Mouse (Mus musculus) kidney, adult 2 months (tissue): Measurements from ENCODE around the gene Sprr1b. TPM values are rescaled to one million over a fixed set of nuclear protein-coding genes. Genes with fewer than 3 reads are reported as not detected.

ENCODE experiments used
- DNase-seq: peaks from one replicate; pipeline ENCODE4 v3.0.0; 2021
- H3K27ac ChIP-seq: fragments of 200-500 bp; 2 replicates; pipeline ENCODE4 v1.5.1; 2012; ENCODE audit warnings: low read depth, low read length, control low read depth, inconsistent platforms; ENCODE audit not compliant: insufficient read depth
- H3K27me3 ChIP-seq: fragments of 200-500 bp; replicated peaks from 2 replicates; pipeline ENCODE4 v1.6.1; 2012; ENCODE audit warnings: mild to moderate bottlenecking, moderate library complexity, low read length, inconsistent platforms; ENCODE audit not compliant: control insufficient read depth, insufficient read depth
- H3K36me3 ChIP-seq: fragments of 200-500 bp; 2 replicates; pipeline ENCODE4 v1.6.1; 2012; ENCODE audit warnings: mild to moderate bottlenecking, moderate library complexity, low read length, inconsistent platforms; ENCODE audit not compliant: control insufficient read depth, insufficient read depth
- H3K4me1 ChIP-seq: fragments of 200-500 bp; 2 replicates; pipeline ENCODE4 v1.6.1; 2011; ENCODE audit warnings: low read length; ENCODE audit not compliant: control insufficient read depth, insufficient read depth
- H3K4me3 ChIP-seq: fragments of 200-500 bp; 2 replicates; pipeline ENCODE4 v1.5.1; 2011; ENCODE audit warnings: mild to moderate bottlenecking, low read depth, low read length, control low read depth; ENCODE audit not compliant: insufficient read depth
- CTCF ChIP-seq: fragments of 200-500 bp; conservative IDR thresholded peaks from 2 replicates; pipeline ENCODE4 v1.5.1; 2011; ENCODE audit warnings: low read depth, mild to moderate bottlenecking, control low read depth, low read length, moderate library complexity, mixed read lengths; ENCODE audit not compliant: insufficient read depth, insufficient read length
- POLR2A ChIP-seq: fragments of 200-500 bp; IDR thresholded peaks from one replicate; pipeline ENCODE4 v1.6.1; 2011; ENCODE audit warnings: low read depth, low read length, control low read depth
- WGBS: fragments of 180-500 bp; shearing (Covaris S2); methylation state at CpG from one replicate; pipeline ENCODE4 v1.1.7; 2018; 5-methylcytosine and 5-hydroxymethylcytosine counted together
- polyA plus RNA-seq: library from polyadenylated mRNA; depleted of rRNA; stranded (reverse); fragments of >200 nt; gene quantifications from 2 replicates; pipeline ENCODE4 v1.2.3, GENCODE M21; 2012; rRNA removed

Gene Sprr1b
- polyA plus RNA-seq, 1 experiment = not detected

DNA sequence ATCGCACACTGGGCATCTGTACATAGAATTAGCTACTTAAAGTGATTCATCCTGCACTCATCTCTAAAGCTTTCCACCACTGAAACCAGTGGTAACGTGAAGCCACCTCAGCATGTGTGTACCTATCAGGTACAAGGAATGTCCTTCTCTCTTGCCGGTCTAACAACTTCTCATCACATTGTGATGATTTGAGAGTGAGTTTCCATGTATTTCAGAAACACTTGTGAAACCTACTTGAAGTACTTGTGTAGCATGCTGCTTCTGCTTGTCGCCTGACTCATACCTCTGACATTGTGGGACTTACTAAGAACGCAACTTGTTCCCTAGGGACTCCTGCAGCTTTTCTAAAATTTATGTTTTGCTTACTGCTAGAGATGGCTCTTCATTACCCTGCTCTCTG lies 16.6 kb upstream of the Sprr1b start:
- H3K4me1 ChIP-seq = no peaks in the 10 kb centered on the region
- 78% methylated on average over 5 of the region's 5 CpGs for WGBS
- H3K27me3 ChIP-seq = no peaks in the 10 kb centered on the region
- H3K36me3 ChIP-seq = no peaks in the 10 kb centered on the region
- H3K27ac ChIP-seq = no peak overlapping the region
- H3K4me3 ChIP-seq = no peak overlapping the region
- no peak for TF ChIP-seq POLR2A
- no peak for TF ChIP-seq CTCF
- DNase-seq = no peak

- Histone ChIP-seq H3K27me3 (no peaks in the 10 kb centered on the region), H3K27ac (no peak overlapping the region), H3K4me1 (no peaks in the 10 kb centered on the region), H3K36me3 (no peaks in the 10 kb centered on the region), H3K4me3 (no peak overlapping the region)
- 87% methylated on average over 3 of the region's 3 CpGs for WGBS
- TF ChIP-seq POLR2A (no peak), CTCF (no peak)
- no peak for DNase-seq
These were observed 1.6 kb upstream of the Sprr1b start for GRCm38 (mm10) chr3:92440177-92440576.

DNA sequence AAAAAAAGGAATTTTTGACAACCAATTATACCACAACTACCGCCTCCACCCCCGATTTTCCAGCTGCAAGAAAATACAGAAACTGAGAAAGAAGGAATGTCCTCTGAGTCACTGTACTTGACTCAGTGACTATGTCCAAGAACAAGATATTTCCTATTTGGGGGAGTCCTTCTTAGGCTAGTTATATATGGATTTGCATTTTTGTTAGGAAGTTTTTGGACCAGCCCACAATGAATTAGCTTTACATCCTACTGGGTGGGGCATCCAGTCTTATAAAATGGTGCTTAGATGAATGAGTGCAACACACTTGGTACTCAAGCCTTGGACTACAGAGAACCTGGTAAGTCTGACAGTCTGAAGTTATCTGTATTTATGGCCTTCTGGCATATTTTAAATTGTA lies 6.3 kb downstream of the Sprr1b start, which contains the start of gene Sprr2k:
TSS of gene Sprr2k (plus strand) at position 301 of the 400 bp plus-strand sequence.
- no peaks in the 10 kb centered on the region for H3K27me3 ChIP-seq
- TF ChIP-seq CTCF (no peak), POLR2A (no peak)
- H3K36me3 ChIP-seq = no peaks in the 10 kb centered on the region
- no peak within 1 kb of the TSS for H3K27ac ChIP-seq
- H3K4me3 ChIP-seq = no peak within 1 kb of the TSS
- WGBS = 85% methylated on average over 2 of the region's 2 CpGs
- no peaks in the 10 kb centered on the region for H3K4me1 ChIP-seq
- no peak for DNase-seq

GRCm38 (mm10) chr3:92429323-92429722 lies 9.3 kb downstream of the Sprr1b start, which contains the start of gene Gm9774:
Gm9774 (minus strand) TSS chr3:92429423.
- no peak for DNase-seq
- 86% methylated on average over 6 of the region's 6 CpGs for WGBS
- Histone ChIP-seq H3K4me3 (no peak within 1 kb of the TSS), H3K4me1 (no peaks in the 10 kb centered on the region), H3K27ac (no peak within 1 kb of the TSS), H3K27me3 (no peaks in the 10 kb centered on the region), H3K36me3 (no peaks in the 10 kb centered on the region)
- TF ChIP-seq CTCF (no peak), POLR2A (no peak)

GRCm38 (mm10) chr3:92417782-92418181 lies 20.8 kb downstream of the Sprr1b start, which contains the start of gene Sprr2j-ps:
Sprr2j-ps (plus strand) TSS chr3:92418082.
- Histone ChIP-seq H3K36me3 (no peaks in the 10 kb centered on the region), H3K4me1 (no peaks in the 10 kb centered on the region), H3K4me3 (no peak within 1 kb of the TSS), H3K27me3 (no peaks in the 10 kb centered on the region), H3K27ac (no peak within 1 kb of the TSS)
- no peak for DNase-seq
- WGBS = 91% methylated on average over 2 of the region's 2 CpGs
- no peak for TF ChIP-seq POLR2A
- TF ChIP-seq CTCF = no peak

DNA sequence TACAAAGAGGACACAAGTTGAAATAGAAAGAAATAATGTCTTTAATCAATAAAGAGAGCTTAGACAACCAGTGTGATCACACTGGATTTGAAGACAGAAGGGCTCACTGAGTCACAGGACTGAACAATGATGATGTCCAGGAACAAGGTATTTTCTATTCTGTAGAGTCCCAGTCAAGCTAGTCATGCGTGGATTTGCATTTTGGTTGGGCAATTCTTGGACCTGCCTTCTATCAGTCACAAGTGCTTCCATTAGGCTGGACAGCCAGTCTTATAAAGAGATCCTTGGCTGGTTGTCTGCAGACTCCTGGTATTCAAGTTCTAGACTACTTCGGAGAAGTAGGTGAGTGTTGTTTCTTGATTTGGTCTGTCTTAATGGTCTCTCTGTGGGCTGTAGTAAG lies 30.9 kb downstream of the Sprr1b start, which contains the start of gene Sprr2i:
TSS of gene Sprr2i (plus strand) at position 301 of the 400 bp plus-strand sequence.
- no peak within 1 kb of the TSS for H3K4me3 ChIP-seq
- no peaks in the 10 kb centered on the region for H3K27me3 ChIP-seq
- H3K36me3 ChIP-seq = no peaks in the 10 kb centered on the region
- H3K4me1 ChIP-seq = no peaks in the 10 kb centered on the region
- no peak within 1 kb of the TSS for H3K27ac ChIP-seq
- TF ChIP-seq POLR2A = no peak
- TF ChIP-seq CTCF = no peak
- WGBS = 92% methylated on average over 2 of the region's 2 CpGs
- no peak for DNase-seq

DNA sequence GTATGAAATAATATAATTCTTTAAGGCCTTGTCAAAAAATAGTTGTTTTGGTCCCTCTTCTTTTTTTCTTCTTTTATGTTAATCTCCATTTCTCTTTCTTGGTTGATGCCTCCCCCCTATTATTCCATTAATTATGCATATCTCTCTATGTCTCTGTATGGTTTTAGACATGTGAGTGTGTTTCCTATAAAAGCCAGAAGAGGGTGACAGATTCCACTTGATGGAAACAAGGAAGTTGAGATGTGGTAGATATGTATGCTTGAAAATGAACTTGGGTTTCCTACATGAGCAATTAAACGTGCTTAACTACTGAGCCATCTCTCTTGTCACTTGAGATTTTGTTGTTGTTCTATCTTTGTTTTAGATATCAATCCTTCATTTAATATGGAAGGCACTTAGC lies 44.3 kb downstream of the Sprr1b start:
- H3K36me3 ChIP-seq = no peaks in the 10 kb centered on the region
- H3K27me3 ChIP-seq = no peaks in the 10 kb centered on the region
- TF ChIP-seq POLR2A (no peak), CTCF (no peak)
- no peak overlapping the region for H3K27ac ChIP-seq
- no peak for DNase-seq
- WGBS = 36% methylated on average over 1 of the region's 1 CpGs
- H3K4me1 ChIP-seq = no peaks in the 10 kb centered on the region
- no peak overlapping the region for H3K4me3 ChIP-seq

Other genes with a start within 250 kb of the Sprr1b start
- 0.62 and 0.66 TPM in 2 replicates for gene Sprr2a1, start 223.0 kb downstream of the Sprr1b start, polyA plus RNA-seq
- 83.9 and 143 TPM in 2 replicates for gene Sprr2a2, start 222.9 kb downstream of the Sprr1b start, polyA plus RNA-seq
- gene Sprr2a3, start 153.4 kb downstream of the Sprr1b start, polyA plus RNA-seq = 4.7 and 6.1 TPM in 2 replicates
- gene Sprr2b, start 122.2 kb downstream of the Sprr1b start, polyA plus RNA-seq = not detected in 2 replicates
- gene Sprr2d, start 99.6 kb downstream of the Sprr1b start, polyA plus RNA-seq = not detected in 2 replicates
- not detected in 2 replicates for gene Sprr2e, start 86.6 kb downstream of the Sprr1b start, polyA plus RNA-seq
- 0.25 and 0.54 TPM in 2 replicates for gene Sprr2f, start 73.6 kb downstream of the Sprr1b start, polyA plus RNA-seq
- not detected in 2 replicates for gene Sprr2h, start 53.1 kb downstream of the Sprr1b start, polyA plus RNA-seq
- gene Sprr2i, start 30.8 kb downstream of the Sprr1b start, polyA plus RNA-seq = not detected in 2 replicates
- gene Sprr2j-ps, start 20.7 kb downstream of the Sprr1b start, polyA plus RNA-seq = not detected in 2 replicates
- gene Gm9774, start 9.4 kb downstream of the Sprr1b start, polyA plus RNA-seq = 4.2 and 7.0 TPM in 2 replicates
- gene Sprr2k, start 6.2 kb downstream of the Sprr1b start, polyA plus RNA-seq = not detected in 2 replicates
- not detected in 2 replicates for gene Sprr3, start 19.9 kb upstream of the Sprr1b start, polyA plus RNA-seq
- gene Sprr1a, start 47.1 kb upstream of the Sprr1b start, polyA plus RNA-seq = 32.6 and 48.8 TPM in 2 replicates
- gene Sprr4, start 61.7 kb upstream of the Sprr1b start, polyA plus RNA-seq = not detected in 2 replicates
- not detected in 2 replicates for gene 2310046K23Rik, start 95.7 kb upstream of the Sprr1b start, polyA plus RNA-seq
- 0.08 and 0.14 TPM in 2 replicates for gene Ivl, start 134.9 kb upstream of the Sprr1b start, polyA plus RNA-seq
- gene Smcp, start 150.2 kb upstream of the Sprr1b start, polyA plus RNA-seq = 3.3 and 3.5 TPM in 2 replicates
- gene 2210017I01Rik, start 168.7 kb upstream of the Sprr1b start, polyA plus RNA-seq = not detected in 2 replicates
- gene Lce6a, start 182.9 kb upstream of the Sprr1b start, polyA plus RNA-seq = not detected in 2 replicates
- gene Lce1a1, start 209.5 kb upstream of the Sprr1b start, polyA plus RNA-seq = not detected in 2 replicates
- gene Lce1b, start 218.1 kb upstream of the Sprr1b start, polyA plus RNA-seq = not detected in 2 replicates
- gene Lce1a2, start 231.5 kb upstream of the Sprr1b start, polyA plus RNA-seq = not detected in 2 replicates
- not detected in 2 replicates for gene Lce1c, start 240.5 kb upstream of the Sprr1b start, polyA plus RNA-seq
- not detected in 2 replicates for gene Lce1d, start 248.4 kb upstream of the Sprr1b start, polyA plus RNA-seq